Mouse (Mus musculus) hindbrain, embryonic 11.5 days (tissue): ENCODE measurements around the gene Dstn. TPM values are rescaled to one million over a fixed set of nuclear protein-coding genes. Genes with fewer than 3 reads are reported as not detected.

Source experiments
- ATAC-seq: fragments of 200-750 bp; cut with Nextera tagmentation; 2 replicates; pipeline ENCODE4 v1.8.0; 2017; ENCODE audit warnings: mild to moderate bottlenecking, moderate TSS enrichment, moderate library complexity; ENCODE audit not compliant: low FRiP score
- DNase-seq: peaks from one replicate; pipeline ENCODE4 v3.0.0-alpha.2; 2015; ENCODE audit warnings: low spot score
- H3K27ac ChIP-seq: fragments of 300-500 bp; sonication (generic); 2 replicates; pipeline ENCODE4 v1.5.1; 2014; ENCODE audit warnings: mild to moderate bottlenecking, low read depth, low read length
- H3K27me3 ChIP-seq: fragments of 300-500 bp; sonication (generic); 2 replicates; pipeline ENCODE4 v1.6.1; 2014; ENCODE audit warnings: mild to moderate bottlenecking, low read length, moderate library complexity, mixed read lengths; ENCODE audit not compliant: control insufficient read depth, insufficient read depth
- H3K36me3 ChIP-seq: fragments of 300-500 bp; sonication (generic); 2 replicates; pipeline ENCODE4 v1.6.1; 2014; ENCODE audit warnings: mild to moderate bottlenecking, low read length, moderate library complexity, mixed read lengths; ENCODE audit not compliant: control insufficient read depth, insufficient read depth
- H3K4me1 ChIP-seq: fragments of 300-500 bp; sonication (generic); replicated peaks from 2 replicates; pipeline ENCODE4 v1.6.1; 2014; ENCODE audit warnings: low read length, mixed read lengths; ENCODE audit not compliant: control insufficient read depth, insufficient read depth
- H3K4me2 ChIP-seq: fragments of 300-500 bp; sonication (generic); replicated peaks from 2 replicates; pipeline ENCODE4 v1.6.1; 2014; ENCODE audit warnings: mild to moderate bottlenecking, low read depth, low read length
- H3K4me3 ChIP-seq: fragments of 300-500 bp; sonication (generic); 2 replicates; pipeline ENCODE4 v1.5.1; 2014; ENCODE audit warnings: low read depth, low read length
- H3K9ac ChIP-seq: fragments of 300-500 bp; sonication (generic); 2 replicates; pipeline ENCODE4 v1.6.1; 2014; ENCODE audit warnings: low read depth, low read length
- H3K9me3 ChIP-seq: fragments of 300-500 bp; sonication (generic); 2 replicates; pipeline ENCODE4 v1.6.1; 2016; ENCODE audit warnings: low read length; ENCODE audit not compliant: control insufficient read depth
- WGBS: fragments of 180-500 bp; shearing (Covaris S2); extraction: QIAGEN DNeasy Blood & Tissue Kit; methylation state at CpG from one replicate; pipeline ENCODE4 v1.1.7; 2014; 5-methylcytosine and 5-hydroxymethylcytosine counted together
- polyA plus RNA-seq: library from polyadenylated mRNA; unstranded; fragments of >200 nt; fragmentation: Nextera tagmentation; extraction: Ambion mirVana; gene quantifications from 2 replicates; pipeline ENCODE4 v1.2.1, GENCODE M21; 2014

The Dstn gene
- polyA plus RNA-seq, 1 experiment from 2014 or later = 440 TPM

GRCm38 (mm10) chr2:143932340-143932873 is 17.3 kb downstream of the Dstn start:
- Histone ChIP-seq H3K27ac (no peak overlapping the region), H3K36me3 (no peaks in the 10 kb centered on the region), H3K27me3 (no peaks in the 10 kb centered on the region), H3K4me1 (no peaks in the 10 kb centered on the region), H3K9ac (no peak overlapping the region), H3K4me3 (no peak overlapping the region), H3K4me2 (no peak overlapping the region), H3K9me3 (no peaks in the 10 kb centered on the region)
- ATAC-seq (no peak), DNase-seq (no peak)
- 87% methylated on average over 12 of the region's 12 CpGs for WGBS

GRCm38 (mm10) chr2:143933516-143933915 is 18.4 kb downstream of the Dstn start:
- WGBS = 87% methylated on average over 5 of the region's 5 CpGs
- DNase-seq = no peak
- no peak for ATAC-seq

GRCm38 (mm10) chr2:143934439-143934838 is 19.3 kb downstream of the Dstn start:
- no peak for ATAC-seq
- no peaks in the 10 kb centered on the region for H3K9me3 ChIP-seq
- H3K4me2 ChIP-seq = no peak overlapping the region
- WGBS = 92% methylated on average over 8 of the region's 8 CpGs
- H3K9ac ChIP-seq = no peak overlapping the region
- H3K27ac ChIP-seq = no peak overlapping the region
- DNase-seq = no peak
- H3K36me3 ChIP-seq = no peaks in the 10 kb centered on the region
- no peaks in the 10 kb centered on the region for H3K27me3 ChIP-seq
- no peaks in the 10 kb centered on the region for H3K4me1 ChIP-seq
- H3K4me3 ChIP-seq = no peak overlapping the region

More at GRCm38 (mm10) chr2:143933516-143933915, 18.4 kb downstream of the Dstn start:
- H3K27ac ChIP-seq = no peak overlapping the region
- H3K4me2 ChIP-seq = no peak overlapping the region
- no peaks in the 10 kb centered on the region for H3K27me3 ChIP-seq
- H3K9me3 ChIP-seq = no peaks in the 10 kb centered on the region
- H3K4me1 ChIP-seq = no peaks in the 10 kb centered on the region
- no peaks in the 10 kb centered on the region for H3K36me3 ChIP-seq
- no peak overlapping the region for H3K4me3 ChIP-seq
- no peak overlapping the region for H3K9ac ChIP-seq

- H3K4me3 ChIP-seq = no peak overlapping the region
- H3K4me2 ChIP-seq = no peak overlapping the region
- H3K4me1 ChIP-seq = no peaks in the 10 kb centered on the region
- H3K9ac ChIP-seq = no peak overlapping the region
- no peaks in the 10 kb centered on the region for H3K36me3 ChIP-seq
- ATAC-seq = 0 out of 2 replicates have a peak, but pooled peaks have one; percentile 45
- no peak for DNase-seq
- H3K27me3 ChIP-seq = no peaks in the 10 kb centered on the region
- H3K27ac ChIP-seq = no peak overlapping the region
- H3K9me3 ChIP-seq = no peaks in the 10 kb centered on the region
- WGBS = 66% methylated on average over 2 of the region's 2 CpGs
Measured at GRCm38 (mm10) chr2:143937861-143938260, 22.7 kb downstream of the Dstn start.

- H3K4me1 ChIP-seq = no peaks in the 10 kb centered on the region
- no peak overlapping the region for H3K27ac ChIP-seq
- H3K9ac ChIP-seq = no peak overlapping the region
- no peaks in the 10 kb centered on the region for H3K9me3 ChIP-seq
- no peak overlapping the region for H3K4me3 ChIP-seq
- no peaks in the 10 kb centered on the region for H3K27me3 ChIP-seq
- WGBS = 91% methylated on average over 5 of the region's 5 CpGs
- ATAC-seq (no peak), DNase-seq (no peak)
- no peak overlapping the region for H3K4me2 ChIP-seq
- H3K36me3 ChIP-seq = peaks cover 2% of the 10 kb centered on the region; the same call in 1 of the 2 replicates
Measured at GRCm38 (mm10) chr2:143940406-143940805, 25.3 kb downstream of the Dstn start.

- no peak overlapping the region for H3K4me3 ChIP-seq
- H3K9me3 ChIP-seq = no peaks in the 10 kb centered on the region
- WGBS = 84% methylated on average over 3 of the region's 3 CpGs
- peaks cover 2% of the 10 kb centered on the region; the same call in 1 of the 2 replicates for H3K36me3 ChIP-seq
- no peaks in the 10 kb centered on the region for H3K27me3 ChIP-seq
- H3K9ac ChIP-seq = no peak overlapping the region
- ATAC-seq = no peak
- DNase-seq = no peak
- no peak overlapping the region for H3K4me2 ChIP-seq
- H3K4me1 ChIP-seq = no peaks in the 10 kb centered on the region
- H3K27ac ChIP-seq = no peak overlapping the region
Measured at GRCm38 (mm10) chr2:143944796-143945195, 29.7 kb downstream of the Dstn start.

GRCm38 (mm10) chr2:143945466-143946075 is 30.5 kb downstream of the Dstn start:
- peaks cover 5% of the 10 kb centered on the region; the same call in 1 of the 2 replicates for H3K36me3 ChIP-seq
- ATAC-seq (no peak), DNase-seq (no peak)
- H3K4me3 ChIP-seq = no peak overlapping the region
- H3K27me3 ChIP-seq = no peaks in the 10 kb centered on the region
- no peak overlapping the region for H3K4me2 ChIP-seq
- H3K27ac ChIP-seq = no peak overlapping the region
- no peaks in the 10 kb centered on the region for H3K4me1 ChIP-seq
- no peaks in the 10 kb centered on the region for H3K9me3 ChIP-seq
- WGBS = 94% methylated on average over 7 of the region's 7 CpGs
- no peak overlapping the region for H3K9ac ChIP-seq

GRCm38 (mm10) chr2:143946399-143946798 is 31.3 kb downstream of the Dstn start:
- no peak for DNase-seq
- Histone ChIP-seq H3K4me2 (no peak overlapping the region), H3K9me3 (no peaks in the 10 kb centered on the region), H3K27me3 (no peaks in the 10 kb centered on the region), H3K4me3 (no peak overlapping the region), H3K9ac (no peak overlapping the region), H3K36me3 (peaks cover 5% of the 10 kb centered on the region; the same call in 1 of the 2 replicates), H3K4me1 (no peaks in the 10 kb centered on the region), H3K27ac (no peak overlapping the region)
- ATAC-seq = no peak
- WGBS = 85% methylated on average over 2 of the region's 2 CpGs

GRCm38 (mm10) chr2:143947981-143948380 is 32.9 kb downstream of the Dstn start:
- ATAC-seq (no peak), DNase-seq (no peak)
- Histone ChIP-seq H3K4me1 (no peaks in the 10 kb centered on the region), H3K36me3 (peaks cover 5% of the 10 kb centered on the region; the same call in 1 of the 2 replicates), H3K9me3 (no peaks in the 10 kb centered on the region), H3K27ac (no peak overlapping the region), H3K9ac (no peak overlapping the region), H3K4me2 (no peak overlapping the region), H3K4me3 (no peak overlapping the region), H3K27me3 (no peaks in the 10 kb centered on the region)
- WGBS = 100% methylated on average over 3 of the region's 3 CpGs
